Mouse (Mus musculus) gastrocnemius, adult 2 months (tissue): ENCODE results near the gene Cdkn1b. TPM values are rescaled to one million over a fixed set of nuclear protein-coding genes. Genes with fewer than 3 reads are reported as not detected.

Source experiments
- DNase-seq: peaks from one replicate; pipeline ENCODE4 v3.0.0; 2022
- H3K27ac ChIP-seq: fragments of 200-600 bp; 2 replicates; pipeline ENCODE4 v1.8.1; 2022; ENCODE audit warnings: mild to moderate bottlenecking
- H3K4me3 ChIP-seq: fragments of 200-600 bp; 2 replicates; pipeline ENCODE4 v1.8.1; 2022; ENCODE audit warnings: mild to moderate bottlenecking, moderate library complexity
- CTCF ChIP-seq: fragments of 200-600 bp; IDR thresholded peaks from 2 replicates; pipeline ENCODE4 v1.8.1; 2022; ENCODE audit warnings: antibody characterized with exemption, mild to moderate bottlenecking, moderate library complexity
- intact Hi-C: fragments of 180-260 bp; cut with DNase I; formaldehyde crosslinking; loops from one replicate; pipeline ENCODE4 v1.15.1; 2025
- long read RNA-seq, 2 experiments: library from polyadenylated mRNA; stranded (forward); transcript quantifications; one replicate each; pipeline ENCODE4 v2.0.0; 2021
- total RNA-seq, 2 experiments: library from RNA; stranded (reverse); gene quantifications; 2 replicates each; pipeline ENCODE4 v1.2.3; 2021

The Cdkn1b gene
- 10 to 100 TPM; 36.1 to 41.8 TPM for total RNA-seq
- long read RNA-seq, experiment 1, partial matches to known transcripts = 2 of 2 reads
- long read RNA-seq, experiment 1, other reads (novel, unspliced or antisense) = 0 of 2 reads
- long read RNA-seq, experiment 2, partial matches to known transcripts = 1 of 2 reads
- long read RNA-seq, experiment 2, other reads (novel, unspliced or antisense) = 1 of 2 reads

GRCm38 (mm10) chr6:134920190-134921013 is at the start of gene Cdkn1b:
Cdkn1b (plus strand) TSS chr6:134920401.
- intact Hi-C loops = loop anchor here (1.0 to 10.0 kb wide), 2 partner anchors 22 to 276 kb away; partner anchors contain the start of gene Gpr19
- TF ChIP-seq CTCF = no peak
- peak within 1 kb of the TSS; percentile 100 for H3K27ac ChIP-seq

DNA sequence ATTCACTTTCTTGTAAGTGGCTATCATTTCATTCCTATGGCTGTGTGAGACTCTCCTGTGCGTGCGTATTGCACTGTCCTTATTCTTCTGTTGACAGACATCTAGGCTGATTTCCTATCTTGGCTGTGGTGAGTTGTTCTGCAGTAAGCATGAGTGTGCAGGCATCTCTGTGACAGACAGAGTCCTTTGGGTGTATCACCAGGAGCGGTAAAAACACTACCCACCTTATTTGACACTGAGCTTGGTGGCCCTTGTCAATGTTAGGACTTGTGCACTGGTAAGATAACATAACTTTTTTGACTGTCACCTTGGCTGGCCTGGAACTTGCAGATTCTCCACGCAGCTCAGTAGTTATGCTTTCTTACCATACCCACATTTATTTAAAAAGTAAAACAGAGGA is 49.3 kb upstream of the Cdkn1b start:
- intact Hi-C loops = no loop called here
- Histone ChIP-seq H3K27ac (no peak overlapping the region), H3K4me3 (no peak overlapping the region)
- TF ChIP-seq CTCF = no peak
- no peak for DNase-seq

More at GRCm38 (mm10) chr6:134920190-134921013, at the start of gene Cdkn1b:
- H3K4me3 ChIP-seq = peak within 1 kb of the TSS; percentile 88
- DNase-seq = peak; percentile 97

DNA sequence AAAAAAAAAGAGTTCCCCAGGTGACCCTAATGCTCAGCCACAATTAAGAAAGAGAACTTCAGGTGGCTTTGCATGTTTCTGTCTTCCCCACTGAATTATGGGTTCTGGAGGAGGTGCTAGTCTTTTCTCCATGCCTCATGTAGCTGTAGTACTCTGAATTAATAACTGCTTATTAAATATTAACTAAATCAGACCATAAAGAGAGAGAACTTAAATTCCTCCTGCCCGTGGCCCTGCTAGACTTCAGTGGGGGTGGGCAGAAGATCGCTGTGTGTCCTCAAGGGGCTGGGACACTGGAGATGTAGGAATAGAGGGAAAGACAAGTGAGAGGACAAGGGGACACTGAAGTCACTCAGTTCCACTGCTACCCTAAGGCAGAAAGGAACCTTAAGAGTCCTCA is 48.0 kb upstream of the Cdkn1b start:
- no peak for TF ChIP-seq CTCF
- Histone ChIP-seq H3K4me3 (no peak overlapping the region), H3K27ac (no peak overlapping the region)
- no peak for DNase-seq
- intact Hi-C loops = loop anchor here (2.0 kb wide), 2 partner anchors 23 to 77 kb away; no protein-coding TSS in a partner anchor

DNA sequence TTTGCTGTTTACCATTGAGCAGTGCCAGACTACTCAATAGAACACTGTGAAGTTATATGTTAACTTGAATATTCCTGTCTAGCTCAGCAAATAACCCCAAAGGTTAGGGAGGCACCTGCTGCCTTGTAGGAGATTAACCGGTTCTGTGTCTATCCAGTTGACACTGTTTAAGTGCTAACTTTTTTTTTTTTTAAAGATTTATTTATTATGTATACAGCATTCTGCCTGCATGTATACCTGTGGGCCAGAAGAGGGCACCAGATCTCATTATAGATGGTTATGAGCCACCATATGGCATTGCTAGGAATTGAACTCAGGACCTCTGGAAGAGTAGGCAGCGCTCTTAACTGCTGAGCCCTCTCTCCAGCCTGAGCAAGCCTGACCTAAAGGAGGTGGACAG is 47.2 kb upstream of the Cdkn1b start:
- Histone ChIP-seq H3K4me3 (no peak overlapping the region), H3K27ac (no peak overlapping the region)
- intact Hi-C loops = loop anchor here (2.0 kb wide), 2 partner anchors 22 to 76 kb away; no protein-coding TSS in a partner anchor
- DNase-seq = no peak
- peak; percentile 61 for TF ChIP-seq CTCF

DNA sequence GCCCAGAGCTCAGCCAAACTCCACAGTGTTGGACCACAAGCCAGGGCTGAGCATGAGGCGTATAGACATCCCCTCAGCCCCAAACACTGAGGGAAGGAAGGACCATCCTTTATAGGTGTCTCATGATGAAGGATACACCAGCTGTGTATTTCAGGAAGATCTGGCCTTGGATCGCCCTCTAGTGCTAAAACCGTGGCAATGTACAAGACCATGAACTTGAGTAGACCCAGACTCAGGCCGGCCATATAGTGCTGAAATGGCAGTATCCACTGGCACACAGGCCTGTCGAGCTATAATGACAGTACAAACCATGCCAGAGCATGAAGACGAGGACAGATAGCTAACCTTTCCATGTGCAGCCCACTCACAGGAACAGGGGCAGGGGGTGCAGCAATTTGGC is 43.4 kb upstream of the Cdkn1b start:
- intact Hi-C loops = no loop called here
- no peak overlapping the region for H3K4me3 ChIP-seq
- H3K27ac ChIP-seq = no peak overlapping the region
- peak; percentile 44 for TF ChIP-seq CTCF
- DNase-seq = no peak

DNA sequence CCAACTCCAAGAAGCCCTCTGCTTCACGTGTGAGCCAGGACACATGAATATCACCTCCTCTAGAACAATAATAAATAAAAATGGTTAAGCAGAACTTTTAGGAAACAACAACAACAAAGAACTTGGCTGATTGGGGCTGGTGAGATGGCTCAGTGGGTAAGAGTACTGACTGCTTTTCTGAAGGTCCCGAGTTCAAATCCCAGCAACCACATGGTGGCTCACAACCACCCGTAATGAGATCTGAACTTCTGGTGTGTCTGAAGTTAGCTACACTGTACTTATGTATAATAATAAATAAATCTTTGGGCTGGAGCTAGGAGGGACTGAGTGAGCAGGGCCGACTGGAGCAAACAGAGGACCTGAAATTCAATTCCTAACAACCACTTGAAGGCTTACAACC is 42.9 kb upstream of the Cdkn1b start:
- Histone ChIP-seq H3K4me3 (no peak overlapping the region), H3K27ac (no peak overlapping the region)
- no peak for TF ChIP-seq CTCF
- DNase-seq = no peak
- intact Hi-C loops = no loop called here

GRCm38 (mm10) chr6:134877892-134878291 is 42.3 kb upstream of the Cdkn1b start:
- intact Hi-C loops = no loop called here
- Histone ChIP-seq H3K4me3 (no peak overlapping the region), H3K27ac (no peak overlapping the region)
- no peak for DNase-seq
- no peak for TF ChIP-seq CTCF

DNA sequence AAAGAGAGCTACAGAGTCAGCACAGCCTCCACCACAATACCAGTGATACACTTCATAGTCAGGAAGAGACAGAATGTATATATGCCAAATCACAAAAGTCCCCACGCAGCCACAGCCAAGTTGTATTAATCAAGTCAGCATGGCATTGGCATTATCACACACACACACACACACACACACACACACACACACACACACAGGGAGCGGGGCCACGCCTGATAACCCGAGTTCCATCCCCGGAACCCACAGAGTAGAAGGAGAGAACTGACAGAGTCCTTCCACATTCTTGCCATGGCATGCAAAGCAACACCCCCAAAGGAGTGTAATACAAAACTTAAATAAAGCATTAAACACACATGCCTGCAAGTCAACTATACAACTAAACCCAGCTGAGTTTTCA is 40.6 kb upstream of the Cdkn1b start:
- Histone ChIP-seq H3K27ac (no peak overlapping the region), H3K4me3 (no peak overlapping the region)
- DNase-seq = no peak
- TF ChIP-seq CTCF = no peak
- intact Hi-C loops = no loop called here

DNA sequence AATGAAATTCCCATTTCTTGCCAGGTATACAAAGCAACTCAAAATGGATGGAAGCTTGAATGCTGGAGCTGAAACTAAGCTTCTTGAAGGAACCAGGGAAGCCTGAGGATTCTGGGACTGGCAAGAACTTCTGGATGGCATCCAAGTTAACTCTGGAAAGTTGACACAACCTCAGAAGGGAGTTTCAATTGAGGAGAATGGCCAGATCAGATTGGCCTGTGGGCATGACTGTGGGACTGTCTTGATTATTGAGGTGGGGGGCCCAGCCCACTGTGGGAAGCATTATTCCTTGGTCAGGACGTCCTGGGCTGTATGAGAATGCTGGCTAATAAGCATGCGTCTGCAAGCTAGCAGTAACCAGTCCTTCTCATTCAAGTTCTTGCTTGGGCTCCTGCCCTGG is 40.2 kb upstream of the Cdkn1b start:
- no peak for TF ChIP-seq CTCF
- intact Hi-C loops = no loop called here
- no peak for DNase-seq
- Histone ChIP-seq H3K27ac (no peak overlapping the region), H3K4me3 (no peak overlapping the region)

GRCm38 (mm10) chr6:134883661-134884060 is 36.5 kb upstream of the Cdkn1b start:
- Histone ChIP-seq H3K4me3 (no peak overlapping the region), H3K27ac (no peak overlapping the region)
- no peak for TF ChIP-seq CTCF
- DNase-seq = no peak
- intact Hi-C loops = no loop called here

GRCm38 (mm10) chr6:134885515-134885914 is 34.7 kb upstream of the Cdkn1b start:
- intact Hi-C loops = no loop called here
- H3K27ac ChIP-seq = no peak overlapping the region
- no peak for TF ChIP-seq CTCF
- no peak for DNase-seq
- H3K4me3 ChIP-seq = no peak overlapping the region

DNA sequence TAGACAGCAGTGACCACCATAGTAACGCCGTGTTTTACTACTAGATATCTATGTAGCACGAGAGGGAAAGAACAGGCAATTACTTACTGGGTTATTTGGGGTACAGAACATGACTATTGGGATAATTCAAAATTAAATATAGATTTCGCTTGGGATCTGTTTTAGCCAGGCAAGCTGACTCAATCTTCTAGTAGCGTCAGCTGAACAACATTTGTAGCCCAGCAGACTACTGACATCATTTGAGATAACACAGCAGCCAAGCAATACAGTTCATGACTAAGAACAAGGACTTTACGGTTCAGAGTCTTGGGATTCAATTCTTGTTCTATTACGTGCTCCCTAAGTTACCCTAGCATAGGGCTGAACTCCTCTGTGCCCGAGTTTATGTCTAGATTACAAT is 33.7 kb upstream of the Cdkn1b start:
- no peak overlapping the region for H3K27ac ChIP-seq
- no peak overlapping the region for H3K4me3 ChIP-seq
- intact Hi-C loops = no loop called here
- no peak for TF ChIP-seq CTCF
- no peak for DNase-seq

DNA sequence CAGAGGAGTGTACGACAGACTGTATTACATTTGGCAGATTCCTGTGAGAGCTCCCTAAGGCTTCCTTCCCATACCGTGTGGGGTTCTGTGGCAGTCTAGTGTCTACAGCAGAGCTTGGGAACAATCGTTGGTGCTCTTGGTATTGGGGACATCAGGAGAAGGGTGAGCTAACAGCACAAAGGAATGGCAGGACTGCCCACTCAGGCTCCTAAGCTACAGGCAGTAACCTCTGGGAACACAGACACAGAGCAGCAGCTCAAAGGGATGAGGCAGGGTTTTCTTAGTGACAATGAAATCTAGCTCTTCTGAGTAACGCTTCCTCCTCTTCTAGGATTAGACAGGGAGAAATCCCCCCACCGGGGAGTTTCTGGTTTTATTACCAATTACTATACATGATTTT is 33.2 kb upstream of the Cdkn1b start:
- Histone ChIP-seq H3K4me3 (no peak overlapping the region; the same call in 1 of the 2 replicates), H3K27ac (no peak overlapping the region)
- intact Hi-C loops = no loop called here
- no peak for DNase-seq
- TF ChIP-seq CTCF = no peak
